Mouse (Mus musculus): ENCODE results near the gene Bcar3. TPM values are rescaled to one million over a fixed set of nuclear protein-coding genes. Genes with fewer than 3 reads are reported as not detected.

The Bcar3 gene
- total and polyA plus RNA-seq, 2 experiments from 2014 or later: 7.3 to 11.4 TPM

DNA sequence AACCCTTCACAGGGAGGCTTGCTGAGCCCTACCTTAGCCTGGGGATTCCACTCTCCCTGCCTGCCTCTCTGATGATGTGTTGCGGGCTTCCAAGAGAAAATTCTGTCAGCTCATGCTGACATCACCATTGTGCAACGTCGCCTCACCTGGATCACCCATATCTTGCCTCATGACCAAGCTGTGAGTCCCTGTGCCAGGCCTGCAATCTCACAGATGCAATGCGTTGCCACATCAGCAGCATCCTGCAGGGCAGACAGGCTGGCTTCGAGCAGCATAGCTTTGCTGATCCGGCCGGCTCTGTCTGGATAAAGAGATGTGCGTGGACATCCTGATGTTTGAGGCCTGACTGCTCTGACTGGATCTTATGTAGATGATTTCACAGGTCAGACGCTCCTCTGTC, 169.2 kb downstream of the Bcar3 start:
- WGBS: 71% methylated on average over 9 of the region's 9 CpGs
- no peaks in the 10 kb centered on the region for H3K36me3 ChIP-seq (ENCODE audit: insufficient read depth)
- no peak overlapping the region for H3K9ac ChIP-seq
- H3K27me3 ChIP-seq (ENCODE audit: insufficient read depth, low read length): no peaks in the 10 kb centered on the region
- TF ChIP-seq CTCF (IDR thresholded peaks at IDR 0.05; ENCODE audit: low read depth): no peak
- ATAC-seq: no peak
- DNase-seq: no peak
- H3K27ac ChIP-seq (ENCODE audit: low read depth, low read length): no peak overlapping the region
- H3K4me2 ChIP-seq (ENCODE audit: low read depth): no peak overlapping the region
- no peaks in the 10 kb centered on the region for H3K9me3 ChIP-seq (ENCODE audit: low read length)
- H3K4me3 ChIP-seq (ENCODE audit: low read depth, low read length): no peak overlapping the region
- peaks cover 5% of the 10 kb centered on the region; the same call in 1 of the 2 replicates for H3K4me1 ChIP-seq (ENCODE audit: insufficient read depth)

DNA sequence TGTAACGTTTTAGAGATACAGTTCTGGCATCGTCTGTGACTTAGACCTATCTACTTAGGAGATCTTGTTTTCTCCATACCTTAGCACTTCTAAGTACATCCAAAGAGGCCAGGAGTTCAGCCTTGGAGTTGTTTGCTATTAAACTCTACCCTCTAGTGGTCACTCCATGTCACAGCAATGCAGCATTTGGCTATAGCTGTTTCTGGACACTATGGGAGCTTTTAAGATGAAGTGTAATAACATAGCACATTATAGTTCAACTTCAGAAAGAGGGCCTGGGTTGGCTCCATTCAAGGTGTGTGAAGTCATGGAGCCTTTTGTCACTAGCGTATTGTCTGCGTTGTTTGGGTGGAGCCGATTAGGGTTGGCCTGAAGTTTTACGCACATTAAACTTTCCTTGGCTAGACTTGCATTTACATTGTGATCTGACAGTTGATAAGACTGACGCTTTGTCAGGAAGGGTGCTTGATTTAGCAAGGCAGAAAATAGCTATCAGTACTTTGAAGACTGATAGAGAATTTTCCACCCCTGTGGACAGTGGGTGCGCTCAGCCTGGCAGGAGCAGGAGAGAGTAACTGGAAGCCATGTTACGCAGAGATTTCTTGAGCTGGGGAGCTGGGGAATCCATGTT, 172.3 kb downstream of the Bcar3 start:
- Histone ChIP-seq H3K27me3 (ENCODE audit: insufficient read depth, low read length) (no peaks in the 10 kb centered on the region), H3K27ac (ENCODE audit: low read depth, low read length) (no peak overlapping the region), H3K4me1 (ENCODE audit: insufficient read depth) (peaks cover 4% of the 10 kb centered on the region; the same call in 1 of the 2 replicates), H3K4me2 (ENCODE audit: low read depth) (no peak overlapping the region), H3K9ac (no peak overlapping the region), H3K36me3 (ENCODE audit: insufficient read depth) (no peaks in the 10 kb centered on the region), H3K4me3 (ENCODE audit: low read depth, low read length) (no peak overlapping the region), H3K9me3 (ENCODE audit: low read length) (no peaks in the 10 kb centered on the region)
- 50% methylated on average over 9 of the region's 9 CpGs for WGBS
- peak; percentile 78 for DNase-seq
- ATAC-seq: peak; percentile 19
- peak; percentile 88 for TF ChIP-seq CTCF (IDR thresholded peaks at IDR 0.05; ENCODE audit: low read depth)

DNA sequence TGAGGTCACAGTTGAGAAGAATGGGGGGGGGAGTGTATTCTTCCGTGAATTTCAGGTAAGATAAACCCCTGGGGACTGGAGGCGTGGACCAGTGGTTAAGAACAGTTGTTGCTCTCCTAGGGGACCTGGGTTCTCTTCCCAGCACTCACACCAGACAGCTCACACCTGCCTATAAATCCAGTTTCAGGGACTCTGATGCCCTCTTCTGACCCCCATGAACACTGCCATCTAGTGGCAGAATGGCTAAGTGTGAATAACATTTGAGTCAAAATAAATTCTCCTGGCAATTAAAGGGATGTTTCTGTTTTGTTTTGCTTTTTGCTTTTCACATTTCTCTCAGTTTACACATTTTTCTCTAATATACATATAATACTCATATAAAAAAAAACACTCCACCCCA, 174.0 kb downstream of the Bcar3 start:
- H3K27ac ChIP-seq (ENCODE audit: low read depth, low read length): no peak overlapping the region
- 73% methylated on average over 2 of the region's 2 CpGs for WGBS
- H3K9me3 ChIP-seq (ENCODE audit: low read length): no peaks in the 10 kb centered on the region
- no peak overlapping the region for H3K4me2 ChIP-seq (ENCODE audit: low read depth)
- no peak overlapping the region for H3K9ac ChIP-seq
- no peak for ATAC-seq
- H3K4me3 ChIP-seq (ENCODE audit: low read depth, low read length): no peak overlapping the region
- no peak for DNase-seq
- H3K36me3 ChIP-seq (ENCODE audit: insufficient read depth): no peaks in the 10 kb centered on the region
- TF ChIP-seq CTCF (IDR thresholded peaks at IDR 0.05; ENCODE audit: low read depth): peak; percentile 61
- no peaks in the 10 kb centered on the region for H3K4me1 ChIP-seq (ENCODE audit: insufficient read depth)
- no peaks in the 10 kb centered on the region for H3K27me3 ChIP-seq (ENCODE audit: insufficient read depth, low read length)

DNA sequence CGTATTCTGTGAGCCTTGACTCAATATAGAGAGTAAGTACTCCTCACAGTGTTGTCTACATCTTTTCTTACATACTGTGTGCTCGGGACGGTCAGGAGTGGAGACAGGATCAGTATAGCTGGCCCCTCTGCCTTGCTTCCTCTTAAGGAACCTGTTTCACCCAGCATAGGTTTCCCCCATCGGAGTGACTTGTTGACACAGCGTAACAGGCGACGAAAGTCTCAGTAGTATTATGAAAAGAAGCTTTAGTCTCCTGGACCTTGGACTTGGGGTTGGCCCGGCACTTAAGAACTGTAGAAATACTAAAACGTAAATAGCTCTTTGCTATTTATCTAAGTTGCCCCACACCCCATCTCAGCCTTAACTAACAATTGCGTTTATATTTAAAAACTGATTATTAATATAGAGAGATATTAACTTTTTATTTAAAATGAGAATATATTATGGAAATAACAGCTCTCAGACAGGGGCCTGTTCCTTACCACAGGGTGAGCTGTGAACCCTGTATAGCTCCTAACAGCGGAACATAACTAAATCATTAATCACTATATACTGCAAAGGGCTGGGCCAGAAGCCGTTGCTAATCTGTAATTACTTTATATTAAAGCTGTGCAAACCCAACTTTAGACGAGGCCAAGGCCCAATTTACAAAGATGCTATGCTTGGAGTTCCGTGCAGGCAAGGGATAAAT, 176.5 kb downstream of the Bcar3 start:
- TF ChIP-seq CTCF (IDR thresholded peaks at IDR 0.05; ENCODE audit: low read depth): no peak
- no peaks in the 10 kb centered on the region for H3K27me3 ChIP-seq (ENCODE audit: insufficient read depth, low read length)
- H3K9ac ChIP-seq: no peak overlapping the region
- H3K36me3 ChIP-seq (ENCODE audit: insufficient read depth): no peaks in the 10 kb centered on the region
- no peak overlapping the region for H3K4me3 ChIP-seq (ENCODE audit: low read depth, low read length)
- ATAC-seq (no peak), DNase-seq (no peak)
- H3K27ac ChIP-seq (ENCODE audit: low read depth, low read length): no peak overlapping the region
- no peaks in the 10 kb centered on the region for H3K9me3 ChIP-seq (ENCODE audit: low read length)
- H3K4me1 ChIP-seq (ENCODE audit: insufficient read depth): peaks cover 4% of the 10 kb centered on the region
- 85% methylated on average over 14 of the region's 14 CpGs for WGBS
- no peak overlapping the region for H3K4me2 ChIP-seq (ENCODE audit: low read depth)

DNA sequence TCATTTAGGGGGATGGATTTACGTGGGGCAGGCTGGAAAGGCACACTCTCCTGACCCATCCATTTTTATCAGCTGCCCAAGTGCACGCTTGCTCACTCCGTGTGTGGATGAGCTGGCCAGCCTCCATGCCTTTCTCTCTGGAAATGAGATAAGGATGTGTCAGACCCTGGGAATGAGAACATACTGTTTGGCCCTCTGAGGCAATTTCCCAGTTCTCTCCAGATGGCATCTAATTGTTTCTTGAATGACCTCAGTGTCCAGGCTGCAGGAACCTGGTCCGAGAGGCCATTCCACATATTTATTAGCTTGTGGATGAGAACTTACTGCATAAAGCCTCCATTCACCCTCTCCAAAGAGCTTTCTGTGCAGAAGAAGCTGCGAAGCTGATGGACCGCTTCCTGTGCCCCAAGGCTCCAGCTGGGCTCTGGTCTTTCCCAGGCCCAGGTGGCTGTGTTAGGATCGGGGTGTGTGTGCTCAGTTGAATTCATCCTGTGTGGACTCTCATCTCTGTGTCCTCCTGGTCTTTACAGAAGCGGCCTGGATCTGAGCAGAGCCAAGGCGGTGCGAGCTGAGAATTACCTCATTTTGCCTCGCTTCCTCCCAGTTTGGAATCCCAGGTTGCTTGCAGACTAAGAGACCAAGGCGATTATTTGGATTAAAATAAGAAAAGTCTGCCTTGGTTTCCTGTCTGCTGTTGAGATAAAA, 177.2 kb downstream of the Bcar3 start:
- no peak for TF ChIP-seq CTCF (IDR thresholded peaks at IDR 0.05; ENCODE audit: low read depth)
- peak; percentile 30 for ATAC-seq
- Histone ChIP-seq H3K4me2 (ENCODE audit: low read depth) (no peak overlapping the region), H3K9ac (no peak overlapping the region), H3K27me3 (ENCODE audit: insufficient read depth, low read length) (no peaks in the 10 kb centered on the region), H3K36me3 (ENCODE audit: insufficient read depth) (no peaks in the 10 kb centered on the region), H3K9me3 (ENCODE audit: low read length) (no peaks in the 10 kb centered on the region), H3K4me3 (ENCODE audit: low read depth, low read length) (no peak overlapping the region), H3K4me1 (ENCODE audit: insufficient read depth) (peaks cover 11% of the 10 kb centered on the region), H3K27ac (ENCODE audit: low read depth, low read length) (no peak overlapping the region)
- DNase-seq: no peak
- WGBS: 71% methylated on average over 12 of the region's 12 CpGs

DNA sequence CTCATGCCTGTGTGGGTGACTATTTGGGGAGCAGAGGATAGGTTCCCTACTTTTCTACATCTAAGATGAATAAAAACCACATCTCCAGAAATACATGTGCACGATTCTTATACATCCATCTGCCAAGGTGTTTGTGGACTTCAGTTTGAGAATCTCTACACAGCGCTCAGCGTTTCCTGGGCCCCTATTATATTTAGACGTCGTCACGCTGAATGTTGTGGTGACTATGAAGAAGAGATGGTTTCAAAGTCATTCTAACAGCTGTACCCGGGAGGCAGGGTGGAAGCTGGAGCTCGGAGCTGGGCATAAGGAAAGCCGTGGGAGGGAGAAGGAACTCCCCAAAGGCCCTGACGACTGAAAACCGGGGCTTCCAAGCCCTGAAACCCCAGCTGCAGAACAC, 178.5 kb downstream of the Bcar3 start:
- DNase-seq (no peak), ATAC-seq (no peak)
- H3K27me3 ChIP-seq (ENCODE audit: insufficient read depth, low read length): no peaks in the 10 kb centered on the region
- H3K9ac ChIP-seq: no peak overlapping the region
- WGBS: 89% methylated on average over 11 of the region's 11 CpGs
- no peaks in the 10 kb centered on the region for H3K9me3 ChIP-seq (ENCODE audit: low read length)
- no peak overlapping the region for H3K27ac ChIP-seq (ENCODE audit: low read depth, low read length)
- H3K4me3 ChIP-seq (ENCODE audit: low read depth, low read length): no peak overlapping the region
- TF ChIP-seq CTCF (IDR thresholded peaks at IDR 0.05; ENCODE audit: low read depth): no peak
- H3K36me3 ChIP-seq (ENCODE audit: insufficient read depth): no peaks in the 10 kb centered on the region
- H3K4me2 ChIP-seq (ENCODE audit: low read depth): no peak overlapping the region
- peaks cover 22% of the 10 kb centered on the region for H3K4me1 ChIP-seq (ENCODE audit: insufficient read depth)

DNA sequence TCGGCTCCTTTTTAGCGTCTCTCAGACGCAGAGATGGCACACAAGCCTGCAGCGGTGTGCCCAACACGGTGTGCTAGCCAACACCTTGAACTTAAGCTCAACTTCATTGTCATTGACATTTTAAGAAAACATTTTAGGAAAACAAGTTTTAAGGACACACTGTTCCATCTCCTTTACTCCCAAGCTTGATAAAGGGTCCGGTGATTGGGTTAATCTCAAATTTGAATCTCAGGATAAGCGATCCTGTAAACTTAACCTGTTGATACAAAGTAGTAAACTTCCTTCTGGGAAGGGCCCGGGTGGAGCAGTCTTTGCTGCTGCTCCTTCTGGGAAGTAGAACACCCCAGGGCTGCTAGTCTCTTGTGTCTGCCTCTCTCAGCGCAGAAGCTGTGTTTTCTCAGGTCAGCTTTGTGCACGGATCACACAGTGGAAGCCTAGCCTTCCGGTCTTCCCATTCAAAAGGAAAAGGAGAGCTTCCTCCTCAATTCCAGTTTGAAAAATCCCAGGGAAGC, 179.6 kb downstream of the Bcar3 start:
- Histone ChIP-seq H3K4me3 (ENCODE audit: low read depth, low read length) (no peak overlapping the region), H3K9ac (no peak overlapping the region), H3K4me1 (ENCODE audit: insufficient read depth) (peaks cover 32% of the 10 kb centered on the region), H3K4me2 (ENCODE audit: low read depth) (no peak overlapping the region), H3K9me3 (ENCODE audit: low read length) (no peaks in the 10 kb centered on the region), H3K27ac (ENCODE audit: low read depth, low read length) (no peak overlapping the region), H3K36me3 (ENCODE audit: insufficient read depth) (no peaks in the 10 kb centered on the region), H3K27me3 (ENCODE audit: insufficient read depth, low read length) (no peaks in the 10 kb centered on the region)
- 85% methylated on average over 11 of the region's 11 CpGs for WGBS
- no peak for ATAC-seq
- DNase-seq: no peak
- no peak for TF ChIP-seq CTCF (IDR thresholded peaks at IDR 0.05; ENCODE audit: low read depth)
